Mouse (Mus musculus) E14TG2a.4 (cell line): Measurements from ENCODE around the gene Stac.

ENCODE experiments used
- CTCF ChIP-seq: conservative IDR thresholded peaks from 2 replicates; pipeline ENCODE4 v1.5.1; 2014; ENCODE audit warnings: low read length
- NANOG ChIP-seq: IDR thresholded peaks from 2 replicates; pipeline ENCODE4 v1.6.1; 2014; ENCODE audit warnings: borderline replicate concordance, low read length, mixed read lengths
- POU5F1 ChIP-seq: IDR thresholded peaks from 2 replicates; pipeline ENCODE4 v1.6.1; 2014; ENCODE audit warnings: low read length, borderline replicate concordance

DNA sequence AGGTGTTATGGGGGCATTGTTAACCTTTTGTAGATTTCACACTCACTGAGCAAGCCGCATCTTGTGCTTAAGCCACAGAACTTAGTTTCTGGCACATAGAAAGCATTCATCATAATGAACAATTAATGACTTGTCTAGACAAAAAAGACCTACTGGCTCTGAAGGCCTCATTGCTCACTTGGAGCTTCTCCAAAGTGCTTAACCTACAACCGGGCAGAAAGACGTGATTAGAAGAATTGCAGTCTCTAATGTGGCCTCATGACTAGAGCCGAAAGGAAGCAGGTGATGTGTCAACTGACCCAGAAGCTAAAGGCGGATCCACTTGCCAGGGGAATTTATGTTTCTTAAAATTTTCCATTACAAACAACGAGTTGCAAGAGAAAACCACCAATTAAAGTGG lies 147.5 kb downstream of the Stac start:
- TF ChIP-seq CTCF (no peak), POU5F1 (no peak), NANOG (no peak)
